In the genomic region with DNA sequence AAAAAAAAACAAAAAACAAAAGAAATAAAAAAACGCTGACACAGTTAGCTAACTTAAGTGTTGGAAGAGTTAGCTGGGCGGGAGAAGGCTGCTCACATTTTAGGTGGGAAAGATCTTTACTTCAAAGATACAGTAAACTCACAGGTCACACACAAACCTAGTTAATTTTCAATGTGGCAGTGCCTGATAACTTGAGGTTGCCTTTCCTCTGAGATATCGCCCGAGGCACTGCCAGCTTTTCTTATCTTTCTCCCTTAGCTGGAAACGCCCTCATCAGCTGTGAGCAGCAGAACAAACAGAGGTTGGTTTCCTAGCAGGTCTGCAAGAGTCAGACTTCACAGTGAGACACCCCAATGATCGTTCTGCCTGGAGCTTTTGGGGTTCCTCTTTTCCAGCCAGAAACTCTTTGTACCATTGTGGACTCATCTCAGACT, we compare ENCODE assay signal across 11 mouse cellular contexts. TPM values are rescaled to one million over a fixed set of nuclear protein-coding genes. Genes with fewer than 3 reads are reported as not detected.
DNase-seq lines count a peak whose midpoint lies in the region; ATAC-seq and TF ChIP-seq lines count a peak whose summit lies in the region.
"Had no signal": no experiment of that assay in that cellular context is flagged by ENCODE, and none has a peak within 500 bp of the region (broad histone marks: within the 10 kb centered on the region; RNA-seq: fewer than 3 reads in every experiment).

No protein-coding gene starts in this region.

- no peak for TF ChIP-seq CTCF in G1E (IDR thresholded peaks at IDR 0.05; ENCODE audit: low read depth, low read length)

- peak overlapping the region; percentile 39; the same call in 1 of the 2 replicates for H3K4me3 ChIP-seq in G1E (ENCODE audit: low read depth, low read length)
- H3K4me3 ChIP-seq in heart, embryonic 14.5 days (ENCODE audit: control insufficient read depth in 1 of 2, insufficient read depth in 1 of 2, low read depth in 1 of 2, low read length in 2 of 2) = no peak overlapping the region
- peak overlapping the region; percentile 75 for H3K4me3 ChIP-seq in megakaryocyte, embryonic 14.5 days (replicated peaks)
- no peak overlapping the region for H3K4me3 ChIP-seq in midbrain, embryonic 16.5 days (ENCODE audit: low read depth, low read length)
- H3K4me3 ChIP-seq: embryonic facial prominence, embryonic 10.5 days had no signal

- peak; percentile 92 for DNase-seq in heart, adult 11 months
- no peak for DNase-seq in heart, postnatal 36 days
- DNase-seq in G1E (ENCODE audit: low spot score) = peak; percentile 77
- DNase-seq in kidney, postnatal 14 days = no peak
- DNase-seq in retina, postnatal 1 day = no peak

- H3K36me3 ChIP-seq in G1E (replicated peaks) = peaks cover 25% of the 10 kb centered on the region
- H3K36me3 ChIP-seq in heart, embryonic 14.5 days (ENCODE audit: control insufficient read depth, insufficient read depth, low read length) = 0 out of 2 replicates have a peak, but pooled peaks cover 4% of the 10 kb centered on the region
- peaks cover 8% of the 10 kb centered on the region for H3K36me3 ChIP-seq in megakaryocyte, embryonic 14.5 days (replicated peaks; ENCODE audit: low read length)
- no peaks in the 10 kb centered on the region for H3K36me3 ChIP-seq in midbrain, embryonic 16.5 days (ENCODE audit: control insufficient read depth, insufficient read depth, low read length)

- intact Hi-C loops in heart, postnatal 36 days (cut with DNase I) = no loop called here

- H3K4me2 ChIP-seq in heart, embryonic 14.5 days (ENCODE audit: low read length) = peak overlapping the region; percentile 35
- H3K4me2 ChIP-seq in midbrain, embryonic 16.5 days (ENCODE audit: low read length) = no peak overlapping the region
- H3K4me2 ChIP-seq: midbrain, embryonic 11.5 days had no signal

- no peaks in the 10 kb centered on the region for H3K9me3 ChIP-seq in G1E (replicated peaks)
- H3K9me3 ChIP-seq in heart, embryonic 14.5 days (ENCODE audit: control insufficient read depth, low read length) = no peaks in the 10 kb centered on the region
- no peaks in the 10 kb centered on the region for H3K9me3 ChIP-seq in megakaryocyte, embryonic 14.5 days
- no peaks in the 10 kb centered on the region for H3K9me3 ChIP-seq in midbrain, embryonic 16.5 days (replicated peaks; ENCODE audit: control insufficient read depth, low read length, poor library complexity, severe bottlenecking)
- H3K9me3 ChIP-seq: embryonic facial prominence, embryonic 10.5 days had no signal

- 19% methylated on average over 6 of the region's 6 CpGs for WGBS in heart, embryonic 14.5 days
- WGBS in midbrain, embryonic 16.5 days = 78% methylated on average over 6 of the region's 6 CpGs

- peak overlapping the region; percentile 57 to 73 for H3K27ac ChIP-seq in heart, embryonic 14.5 days (replicated peaks in 1 of 2; ENCODE audit: control insufficient read depth in 1 of 2, insufficient read depth in 1 of 2, low read depth in 2 of 2, low read length in 2 of 2)
- no peak overlapping the region for H3K27ac ChIP-seq in midbrain, embryonic 16.5 days (ENCODE audit: low read length)
- H3K27ac ChIP-seq: embryonic facial prominence, embryonic 10.5 days had no signal

- H3K27me3 ChIP-seq in G1E (ENCODE audit: insufficient read depth, low read length) = no peaks in the 10 kb centered on the region
- no peaks in the 10 kb centered on the region for H3K27me3 ChIP-seq in heart, embryonic 14.5 days (ENCODE audit: control insufficient read depth, insufficient read depth, low read length)
- H3K27me3 ChIP-seq in megakaryocyte, embryonic 14.5 days (replicated peaks) = no peaks in the 10 kb centered on the region
- no peaks in the 10 kb centered on the region for H3K27me3 ChIP-seq in midbrain, embryonic 16.5 days (ENCODE audit: control insufficient read depth, insufficient read depth, low read depth, low read length)

- 0 out of 2 replicates have a peak overlapping the region, but pooled peaks have one; percentile 1 for H3K9ac ChIP-seq in heart, embryonic 14.5 days (ENCODE audit: low read length)
- H3K9ac ChIP-seq in midbrain, embryonic 16.5 days (ENCODE audit: low read depth, low read length) = no peak overlapping the region

- ATAC-seq in G1E (ENCODE audit: extremely low read depth, insufficient number of reproducible peaks, low FRiP score, poor library complexity, severe bottlenecking) = peak; percentile 70
- ATAC-seq in heart, embryonic 14.5 days (ENCODE audit: insufficient number of reproducible peaks, insufficient read depth, low FRiP score, low read depth) = 0 out of 2 replicates have a peak, but pooled peaks have one; percentile 32
- no peak for ATAC-seq in midbrain, embryonic 16.5 days
- ATAC-seq: activated CD4-positive, CD25-positive, alpha-beta regulatory T cell, adult 4 months had no signal

- H3K4me1 ChIP-seq in G1E (ENCODE audit: insufficient read depth, low read depth, low read length) = peaks cover 80% of the 10 kb centered on the region
- H3K4me1 ChIP-seq in heart, embryonic 14.5 days (ENCODE audit: control insufficient read depth in 2 of 2, insufficient read depth in 2 of 2, low read length in 2 of 2) = peaks cover 14 to 23% of the 10 kb centered on the region in 2 experiments
- H3K4me1 ChIP-seq in megakaryocyte, embryonic 14.5 days = peaks cover 42% of the 10 kb centered on the region
- no peaks in the 10 kb centered on the region for H3K4me1 ChIP-seq in midbrain, embryonic 16.5 days (ENCODE audit: control insufficient read depth, insufficient read depth, low read length)
- H3K4me1 ChIP-seq: embryonic facial prominence, embryonic 10.5 days had no signal

RNA-seq across cellular contexts. Expression of gene Abcb10, which starts 5.7 kb away (rescaled TPM):
- 10 to 100 TPM; 43.2 to 52.8 TPM for total RNA-seq in heart, postnatal 36 days (2021)
- total RNA-seq in G1E (2014; fragmentation: Nextera tagmentation) (20.8 and 44.3 TPM in 2 replicates), G1E (2017) (19.6 and 21.6 TPM in 2 replicates)
- polyA plus RNA-seq in G1E (2012) = 19.7 and 22.1 TPM in 2 replicates
- 21.5 and 21.9 TPM in 2 replicates for polyA plus RNA-seq in heart, embryonic 14.5 days (2014; fragmentation: Nextera tagmentation; extraction: Ambion mirVana)
- polyA plus RNA-seq in megakaryocyte, embryonic 14.5 days (2012; ENCODE audit: insufficient read depth, low replicate concordance) = 1.0 and 2.7 TPM in 2 replicates
- polyA plus RNA-seq in midbrain, embryonic 16.5 days (2015; fragmentation: Nextera tagmentation; extraction: Ambion mirVana) = 14.3 and 14.8 TPM in 2 replicates

RNA-seq across cellular contexts. Expression of gene Taf5l, which starts 32.6 kb away (rescaled TPM):
- 10 to 100 TPM; 13.8 to 14.0 TPM for total RNA-seq in heart, postnatal 36 days (2021)
- 36.9 and 46.6 TPM in 2 replicates for total RNA-seq in G1E (2014; fragmentation: Nextera tagmentation)
- total RNA-seq in G1E (2017) = 35.0 and 38.0 TPM in 2 replicates
- 23.5 and 24.3 TPM in 2 replicates for polyA plus RNA-seq in G1E (2012)
- 28.5 and 29.7 TPM in 2 replicates for polyA plus RNA-seq in heart, embryonic 14.5 days (2014; fragmentation: Nextera tagmentation; extraction: Ambion mirVana)
- polyA plus RNA-seq in megakaryocyte, embryonic 14.5 days (2012; ENCODE audit: insufficient read depth, low replicate concordance) = 2.3 and 8.0 TPM in 2 replicates
- polyA plus RNA-seq in midbrain, embryonic 16.5 days (2015; fragmentation: Nextera tagmentation; extraction: Ambion mirVana) = 19.4 and 20.5 TPM in 2 replicates

RNA-seq across cellular contexts. Expression of gene Urb2, which starts 32.7 kb away (rescaled TPM):
- total RNA-seq in heart, postnatal 36 days (2021) = 1 to 10 TPM; 6.3 TPM
- total RNA-seq in G1E (2014; fragmentation: Nextera tagmentation) = 19.5 and 24.8 TPM in 2 replicates
- 19.3 and 19.4 TPM in 2 replicates for total RNA-seq in G1E (2017)
- polyA plus RNA-seq in G1E (2012) = 2.2 and 3.8 TPM in 2 replicates
- polyA plus RNA-seq in heart, embryonic 14.5 days (2014; fragmentation: Nextera tagmentation; extraction: Ambion mirVana) = 4.3 and 4.4 TPM in 2 replicates
- 0.37 and 0.92 TPM in 2 replicates for polyA plus RNA-seq in megakaryocyte, embryonic 14.5 days (2012; ENCODE audit: insufficient read depth, low replicate concordance)
- polyA plus RNA-seq in midbrain, embryonic 16.5 days (2015; fragmentation: Nextera tagmentation; extraction: Ambion mirVana) = 3.8 TPM in 2 replicates

RNA-seq across cellular contexts. Expression of gene Nup133, which starts 39.6 kb away (rescaled TPM):
- 10 to 100 TPM; 11.2 TPM for total RNA-seq in heart, postnatal 36 days (2021)
- 46.2 and 66.5 TPM in 2 replicates for total RNA-seq in G1E (2014; fragmentation: Nextera tagmentation)
- total RNA-seq in G1E (2017) = 38.3 and 42.5 TPM in 2 replicates
- polyA plus RNA-seq in G1E (2012) = 21.2 and 31.2 TPM in 2 replicates
- polyA plus RNA-seq in heart, embryonic 14.5 days (2014; fragmentation: Nextera tagmentation; extraction: Ambion mirVana) = 24.2 and 24.9 TPM in 2 replicates
- 2.9 and 8.7 TPM in 2 replicates for polyA plus RNA-seq in megakaryocyte, embryonic 14.5 days (2012; ENCODE audit: insufficient read depth, low replicate concordance)
- 21.8 and 21.9 TPM in 2 replicates for polyA plus RNA-seq in midbrain, embryonic 16.5 days (2015; fragmentation: Nextera tagmentation; extraction: Ambion mirVana)

Comparison
In these comparisons a context has a peak if more than half of its experiments do, and no peak if none do; other contexts are left out.
1. DNase-seq: peak in heart, adult 11 months (single experiment) and G1E (single experiment); none in heart, postnatal 36 days (0 of 2), kidney, postnatal 14 days (single experiment) and retina, postnatal 1 day (single experiment).
2. H3K4me3 ChIP-seq: peak in G1E (single experiment) and megakaryocyte, embryonic 14.5 days (single experiment); none in heart, embryonic 14.5 days (0 of 2) and midbrain, embryonic 16.5 days (single experiment).